Mouse (Mus musculus) megakaryocyte, embryonic 14.5 days (primary cell): ENCODE data around the gene Gm10318. TPM values are rescaled to one million over a fixed set of nuclear protein-coding genes. Genes with fewer than 3 reads are reported as not detected.
A peak's percentile ranks its signal among the peaks of the same experiment; 100 is the strongest.

Source experiments
- H3K27me3 ChIP-seq: replicated peaks from 2 replicates; pipeline ENCODE3; 2012; ENCODE audit warnings: inconsistent platforms
- H3K36me3 ChIP-seq: replicated peaks from 2 replicates; pipeline ENCODE3; 2012; ENCODE audit warnings: low read length, inconsistent platforms, mixed read lengths
- H3K4me1 ChIP-seq: 2 replicates; pipeline ENCODE4 v1.6.1; 2012; ENCODE audit warnings: inconsistent platforms
- H3K4me3 ChIP-seq: replicated peaks from 2 replicates; pipeline ENCODE3; 2012; ENCODE audit warnings: moderate library complexity, mild to moderate bottlenecking, inconsistent platforms
- H3K9me3 ChIP-seq: 2 replicates; pipeline ENCODE4 v1.6.1; 2012; ENCODE audit warnings: inconsistent platforms
- FLI1 ChIP-seq: IDR thresholded peaks from 2 replicates; pipeline ENCODE4 v1.6.1; 2012; ENCODE audit warnings: low read length, inconsistent platforms, mixed read lengths
- GATA1 ChIP-seq: IDR thresholded peaks from 3 replicates; pipeline ENCODE4 v1.6.1; 2012; ENCODE audit warnings: mixed read lengths, low read length, inconsistent platforms, borderline replicate concordance
- polyA plus RNA-seq: library from polyadenylated mRNA; stranded (reverse); fragments of >175 nt; gene quantifications from 2 replicates; pipeline ENCODE4 v1.2.3, GENCODE M21; 2012; ENCODE audit warnings: low replicate concordance; ENCODE audit not compliant: insufficient read depth

Gm10318 gene
- polyA plus RNA-seq, 1 experiment, result not detected

- Histone ChIP-seq H3K27me3 (peaks cover 17% of the 10 kb centered on the region), H3K36me3 (no peaks in the 10 kb centered on the region), H3K9me3 (peaks cover 58% of the 10 kb centered on the region), H3K4me1 (peaks cover 15% of the 10 kb centered on the region; the same call in 1 of the 2 replicates), H3K4me3 (peak within 1 kb of the TSS; percentile 51)
- TF ChIP-seq GATA1 (no peak), FLI1 (no peak)
Observed at GRCm38 (mm10) chr10:77846503-77846902, 6.2 kb upstream of the Gm10318 start, which contains the start of gene Gm36176. Gene Gm36176, plus strand, starts transcription at chr10:77846803.

GRCm38 (mm10) chr10:77846961-77847360 is 5.7 kb upstream of the Gm10318 start:
- no peaks in the 10 kb centered on the region for H3K36me3 ChIP-seq
- H3K27me3 ChIP-seq, result peaks cover 17% of the 10 kb centered on the region
- H3K4me3 ChIP-seq, result peak overlapping the region; percentile 51
- no peak for TF ChIP-seq GATA1
- TF ChIP-seq FLI1, result no peak
- H3K9me3 ChIP-seq, result peaks cover 53% of the 10 kb centered on the region
- H3K4me1 ChIP-seq, result peaks cover 15% of the 10 kb centered on the region; the same call in 1 of the 2 replicates

- Histone ChIP-seq H3K9me3 (peaks cover 47% of the 10 kb centered on the region), H3K27me3 (peaks cover 22% of the 10 kb centered on the region), H3K36me3 (no peaks in the 10 kb centered on the region), H3K4me3 (no peak overlapping the region), H3K4me1 (peaks cover 15% of the 10 kb centered on the region; the same call in 1 of the 2 replicates)
- TF ChIP-seq FLI1 (no peak), GATA1 (no peak)
Observed at GRCm38 (mm10) chr10:77847538-77847937, 5.1 kb upstream of the Gm10318 start.

- no peak for TF ChIP-seq GATA1
- TF ChIP-seq FLI1, result no peak
- no peak within 1 kb of the TSS for H3K4me3 ChIP-seq
- peaks cover 13% of the 10 kb centered on the region for H3K9me3 ChIP-seq
- H3K36me3 ChIP-seq, result no peaks in the 10 kb centered on the region
- peaks cover 10% of the 10 kb centered on the region for H3K4me1 ChIP-seq
- H3K27me3 ChIP-seq, result peaks cover 33% of the 10 kb centered on the region
Observed at GRCm38 (mm10) chr10:77861675-77862074, 9.0 kb downstream of the Gm10318 start, which contains the start of gene Gm3285. Gene Gm3285, plus strand, starts transcription at chr10:77861975.

DNA sequence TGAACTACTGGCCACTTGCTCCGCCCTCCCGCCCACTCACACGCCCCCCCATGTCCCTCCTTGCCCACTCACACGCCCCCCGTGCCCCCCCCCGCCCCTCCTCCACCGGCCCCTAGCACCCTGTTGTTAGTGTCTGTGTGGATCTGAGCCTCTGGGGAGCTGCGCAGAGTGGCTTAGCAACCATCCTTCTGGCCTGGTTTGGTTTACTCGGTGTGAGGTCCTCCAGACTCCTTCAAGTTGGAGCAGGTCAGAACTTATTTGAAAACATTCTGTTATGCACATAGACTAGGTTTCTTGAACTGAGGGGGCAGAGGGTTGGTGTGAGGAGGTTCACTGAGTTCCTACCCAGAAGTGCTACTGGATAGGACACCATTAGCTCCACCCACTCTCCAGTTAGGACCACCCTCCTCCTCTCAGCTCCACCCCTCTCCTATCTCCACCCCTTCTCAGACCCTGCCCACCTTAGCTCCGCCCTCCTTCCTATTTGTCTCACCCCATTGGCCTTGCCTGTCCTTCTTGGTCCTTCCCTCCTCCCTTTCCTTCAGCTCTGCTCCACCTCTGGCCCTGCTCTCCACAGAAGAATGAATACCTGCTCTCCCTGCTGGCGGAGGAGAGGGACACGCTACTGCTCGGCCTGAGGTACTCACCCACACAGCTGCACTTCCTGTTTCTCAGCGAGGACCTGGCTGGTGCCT is 11.6 kb downstream of the Gm10318 start:
- Histone ChIP-seq H3K9me3 (no peaks in the 10 kb centered on the region), H3K4me3 (peak overlapping the region; percentile 87), H3K4me1 (peaks cover 10% of the 10 kb centered on the region), H3K27me3 (peaks cover 36% of the 10 kb centered on the region), H3K36me3 (no peaks in the 10 kb centered on the region)
- TF ChIP-seq FLI1 (no peak), GATA1 (no peak)

DNA sequence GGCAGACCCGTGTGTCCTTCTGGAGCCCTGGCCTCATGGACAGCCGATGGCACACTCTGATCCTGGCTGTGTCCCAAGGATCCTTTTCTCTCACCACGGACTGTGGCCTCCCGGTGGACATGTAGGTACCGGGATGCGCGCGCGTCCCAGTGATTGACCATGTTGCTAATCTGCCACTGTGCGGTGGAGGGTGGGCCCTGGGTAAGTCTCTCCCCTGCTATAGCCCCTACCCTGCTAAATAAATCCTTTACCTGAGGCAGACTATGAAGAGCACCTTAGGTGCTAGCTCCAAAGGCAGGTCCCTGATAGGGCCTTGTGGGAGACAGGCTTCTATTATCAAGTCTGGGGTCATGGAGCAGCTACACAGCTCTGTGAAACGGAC is 12.1 kb downstream of the Gm10318 start:
- H3K27me3 ChIP-seq, result peaks cover 39% of the 10 kb centered on the region
- no peaks in the 10 kb centered on the region for H3K9me3 ChIP-seq
- no peaks in the 10 kb centered on the region for H3K36me3 ChIP-seq
- H3K4me1 ChIP-seq, result peaks cover 10% of the 10 kb centered on the region
- peak overlapping the region; percentile 87 for H3K4me3 ChIP-seq
- TF ChIP-seq FLI1, result no peak
- no peak for TF ChIP-seq GATA1

GRCm38 (mm10) chr10:77867546-77867945 is 14.9 kb downstream of the Gm10318 start:
- peaks cover 29% of the 10 kb centered on the region for H3K27me3 ChIP-seq
- H3K36me3 ChIP-seq, result no peaks in the 10 kb centered on the region
- no peak overlapping the region for H3K4me3 ChIP-seq
- peaks cover 10% of the 10 kb centered on the region for H3K4me1 ChIP-seq
- H3K9me3 ChIP-seq, result peaks cover 10% of the 10 kb centered on the region
- TF ChIP-seq FLI1, result no peak
- TF ChIP-seq GATA1, result no peak

GRCm38 (mm10) chr10:77869651-77870050 is 17.0 kb downstream of the Gm10318 start:
- H3K9me3 ChIP-seq, result peaks cover 10% of the 10 kb centered on the region
- peaks cover 4% of the 10 kb centered on the region for H3K4me1 ChIP-seq
- no peaks in the 10 kb centered on the region for H3K36me3 ChIP-seq
- no peak for TF ChIP-seq FLI1
- no peak for TF ChIP-seq GATA1
- H3K4me3 ChIP-seq, result no peak overlapping the region
- peaks cover 18% of the 10 kb centered on the region for H3K27me3 ChIP-seq

- peaks cover 8% of the 10 kb centered on the region for H3K9me3 ChIP-seq
- TF ChIP-seq FLI1, result no peak
- TF ChIP-seq GATA1, result no peak
- no peak overlapping the region for H3K4me3 ChIP-seq
- no peaks in the 10 kb centered on the region for H3K36me3 ChIP-seq
- H3K4me1 ChIP-seq, result peaks cover 4% of the 10 kb centered on the region; the same call in 1 of the 2 replicates
- H3K27me3 ChIP-seq, result peaks cover 29% of the 10 kb centered on the region
Observed at GRCm38 (mm10) chr10:77878985-77879384, 26.3 kb downstream of the Gm10318 start.

- peaks cover 4% of the 10 kb centered on the region; the same call in 1 of the 2 replicates for H3K4me1 ChIP-seq
- no peak overlapping the region for H3K4me3 ChIP-seq
- peaks cover 8% of the 10 kb centered on the region for H3K9me3 ChIP-seq
- H3K36me3 ChIP-seq, result no peaks in the 10 kb centered on the region
- peaks cover 28% of the 10 kb centered on the region for H3K27me3 ChIP-seq
- TF ChIP-seq GATA1, result no peak
Observed at GRCm38 (mm10) chr10:77880305-77880704, 27.6 kb downstream of the Gm10318 start.

DNA sequence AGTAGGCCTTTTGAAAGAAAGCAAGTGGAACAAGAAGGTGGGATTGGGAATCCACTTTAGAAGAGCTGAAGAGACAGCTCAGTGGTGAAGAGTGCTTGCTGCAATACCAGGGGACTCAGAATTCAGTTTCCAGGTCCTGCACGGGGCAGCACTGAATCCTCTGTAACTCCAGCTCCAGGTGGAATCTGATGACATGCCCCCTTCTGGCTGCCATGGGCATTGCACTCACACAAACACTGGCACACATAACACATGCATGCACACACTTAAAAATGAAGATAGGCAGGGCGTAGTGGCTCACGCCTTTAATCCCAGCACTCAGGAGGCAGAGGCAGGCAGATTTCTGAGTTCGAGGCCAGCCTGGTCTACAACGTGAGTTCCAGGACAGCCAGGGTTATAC is 29.9 kb downstream of the Gm10318 start:
- H3K36me3 ChIP-seq, result no peaks in the 10 kb centered on the region
- peaks cover 8% of the 10 kb centered on the region for H3K9me3 ChIP-seq
- peaks cover 33% of the 10 kb centered on the region for H3K27me3 ChIP-seq
- H3K4me1 ChIP-seq, result peaks cover 4% of the 10 kb centered on the region; the same call in 1 of the 2 replicates
- H3K4me3 ChIP-seq, result no peak overlapping the region
- TF ChIP-seq FLI1 (no peak), GATA1 (no peak)
